Mouse (Mus musculus): Measurements from ENCODE around the gene Gm49673. TPM values are rescaled to one million over a fixed set of nuclear protein-coding genes. Genes with fewer than 3 reads are reported as not detected.
"Not testable (repeated sequence)": the region's sequence is repeated elsewhere in the genome, so short reads cannot be mapped to it uniquely, and the experiment has no call there.

Gm49673 gene
- polyA plus RNA-seq, 1 experiment from 2014 or later = not detected

- H3K4me3 ChIP-seq; H3K9ac ChIP-seq; H3K4me2 ChIP-seq; H3K27me3 ChIP-seq (replicated peaks); H3K9me3 ChIP-seq; H3K27ac ChIP-seq (replicated peaks); H3K4me1 ChIP-seq; ATAC-seq (ENCODE audit: extremely low read depth, insufficient number of reproducible peaks, low FRiP score, low TSS enrichment); H3K36me3 ChIP-seq: not testable (repeated sequence)
- WGBS = 68% methylated on average over 4 of the region's 18 CpGs
Measured at GRCm38 (mm10) chr17:8092537-8093526, 54.8 kb downstream of the Gm49673 start.

DNA sequence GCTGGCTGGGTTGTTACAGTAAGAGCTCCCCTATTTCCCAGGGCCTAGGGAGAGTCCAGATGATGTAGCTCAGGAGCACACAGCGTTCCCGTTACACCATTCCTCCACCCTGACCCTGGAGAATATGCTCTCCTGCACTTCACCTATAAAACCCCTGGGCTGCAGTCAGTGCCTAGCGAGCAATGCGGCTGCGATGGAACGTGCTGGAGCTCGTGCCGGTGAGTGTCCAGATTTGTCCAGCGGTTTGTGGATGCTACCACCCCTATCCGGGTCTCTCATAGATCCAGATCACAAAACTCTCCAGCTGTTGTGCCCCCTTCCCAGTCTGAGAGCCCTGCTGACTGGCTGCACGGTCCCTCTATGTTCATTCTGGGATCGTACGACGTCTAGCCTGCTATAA lies 56.3 kb downstream of the Gm49673 start:
- ATAC-seq (ENCODE audit: extremely low read depth, insufficient number of reproducible peaks, low FRiP score, low TSS enrichment); H3K27me3 ChIP-seq (replicated peaks): not testable (repeated sequence)
- 84% methylated on average over 14 of the region's 14 CpGs for WGBS

GRCm38 (mm10) chr17:8069847-8070246 lies 77.7 kb downstream of the Gm49673 start:
- not testable (repeated sequence) for H3K9ac ChIP-seq; H3K9me3 ChIP-seq; ATAC-seq (ENCODE audit: extremely low read depth, insufficient number of reproducible peaks, low FRiP score, low TSS enrichment); H3K4me1 ChIP-seq; H3K4me2 ChIP-seq; H3K27ac ChIP-seq (replicated peaks); H3K4me3 ChIP-seq; H3K27me3 ChIP-seq (replicated peaks); H3K36me3 ChIP-seq
- WGBS = 73% methylated on average over 2 of the region's 2 CpGs

More for the DNA sequence above, 56.3 kb downstream of the Gm49673 start:
- not testable (repeated sequence) for H3K9me3 ChIP-seq; H3K4me2 ChIP-seq; H3K4me3 ChIP-seq; H3K4me1 ChIP-seq; H3K9ac ChIP-seq; H3K27ac ChIP-seq (replicated peaks); H3K36me3 ChIP-seq

- H3K27ac ChIP-seq (replicated peaks); H3K4me1 ChIP-seq; H3K4me3 ChIP-seq; H3K36me3 ChIP-seq; H3K27me3 ChIP-seq (replicated peaks); H3K9ac ChIP-seq; H3K9me3 ChIP-seq; H3K4me2 ChIP-seq; ATAC-seq (ENCODE audit: extremely low read depth, insufficient number of reproducible peaks, low FRiP score, low TSS enrichment): not testable (repeated sequence)
- WGBS = 69% methylated on average over 2 of the region's 3 CpGs
Measured at GRCm38 (mm10) chr17:8056637-8057138, 90.9 kb downstream of the Gm49673 start.

- ATAC-seq (ENCODE audit: extremely low read depth, insufficient number of reproducible peaks, low FRiP score, low TSS enrichment); H3K9me3 ChIP-seq: not testable (repeated sequence)
Measured at GRCm38 (mm10) chr17:8055919-8056589, 91.5 kb downstream of the Gm49673 start.

DNA sequence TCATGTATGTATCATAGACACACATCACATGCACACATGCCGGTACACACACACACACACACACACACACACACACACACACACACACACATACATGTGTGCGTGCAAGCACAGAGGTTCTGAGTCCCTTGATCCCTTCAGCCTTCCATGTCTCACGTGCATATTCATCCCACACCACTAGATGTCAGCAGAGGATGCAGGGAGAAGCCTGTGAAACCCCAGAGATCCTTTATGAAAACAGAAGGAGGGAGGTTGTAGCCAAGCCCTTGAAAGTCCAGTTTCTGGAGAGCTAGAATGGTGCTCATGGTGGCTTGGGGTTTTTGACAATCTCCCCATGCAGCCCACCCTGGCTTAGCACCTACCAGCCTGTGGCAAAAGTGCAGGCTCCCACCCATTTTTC lies 96.3 kb downstream of the Gm49673 start:
- WGBS = 18% methylated on average over 3 of the region's 3 CpGs

More at GRCm38 (mm10) chr17:8055919-8056589, 91.5 kb downstream of the Gm49673 start:
- H3K4me2 ChIP-seq; H3K27me3 ChIP-seq (replicated peaks); H3K4me3 ChIP-seq; H3K27ac ChIP-seq (replicated peaks); H3K4me1 ChIP-seq; H3K9ac ChIP-seq; H3K36me3 ChIP-seq: not testable (repeated sequence)
- 64% methylated on average over 5 of the region's 6 CpGs for WGBS

DNA sequence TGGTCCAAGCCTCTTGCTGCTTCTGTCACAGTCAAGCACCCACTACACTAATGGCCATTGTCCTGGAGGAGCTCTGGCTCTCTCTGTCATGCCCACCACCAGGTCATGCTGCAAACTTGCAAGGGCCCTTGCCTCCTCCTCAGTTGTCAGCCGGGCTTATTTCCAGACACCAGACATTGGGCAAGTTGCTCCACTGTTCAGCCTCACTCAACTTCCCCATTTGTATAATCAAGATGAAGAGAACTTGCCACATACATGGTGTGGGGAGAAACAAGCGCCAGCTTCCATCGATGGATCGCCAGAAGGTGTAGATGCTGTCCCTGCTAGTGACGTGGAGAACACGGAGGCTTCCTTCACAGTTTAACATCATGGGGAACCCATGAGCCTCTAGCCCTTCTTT lies 97.4 kb downstream of the Gm49673 start:
- not testable (repeated sequence) for H3K36me3 ChIP-seq; H3K4me1 ChIP-seq; H3K27me3 ChIP-seq (replicated peaks); H3K9ac ChIP-seq; H3K9me3 ChIP-seq; H3K4me2 ChIP-seq; ATAC-seq (ENCODE audit: extremely low read depth, insufficient number of reproducible peaks, low FRiP score, low TSS enrichment); H3K27ac ChIP-seq (replicated peaks); H3K4me3 ChIP-seq
- 71% methylated on average over 5 of the region's 6 CpGs for WGBS

More for the DNA sequence above, 96.3 kb downstream of the Gm49673 start:
- H3K27me3 ChIP-seq (replicated peaks); H3K9ac ChIP-seq; H3K27ac ChIP-seq (replicated peaks); ATAC-seq (ENCODE audit: extremely low read depth, insufficient number of reproducible peaks, low FRiP score, low TSS enrichment); H3K4me3 ChIP-seq; H3K36me3 ChIP-seq; H3K9me3 ChIP-seq; H3K4me2 ChIP-seq; H3K4me1 ChIP-seq: not testable (repeated sequence)

GRCm38 (mm10) chr17:8046178-8046577 lies 101.4 kb downstream of the Gm49673 start:
- not testable (repeated sequence) for ATAC-seq (ENCODE audit: extremely low read depth, insufficient number of reproducible peaks, low FRiP score, low TSS enrichment)

DNA sequence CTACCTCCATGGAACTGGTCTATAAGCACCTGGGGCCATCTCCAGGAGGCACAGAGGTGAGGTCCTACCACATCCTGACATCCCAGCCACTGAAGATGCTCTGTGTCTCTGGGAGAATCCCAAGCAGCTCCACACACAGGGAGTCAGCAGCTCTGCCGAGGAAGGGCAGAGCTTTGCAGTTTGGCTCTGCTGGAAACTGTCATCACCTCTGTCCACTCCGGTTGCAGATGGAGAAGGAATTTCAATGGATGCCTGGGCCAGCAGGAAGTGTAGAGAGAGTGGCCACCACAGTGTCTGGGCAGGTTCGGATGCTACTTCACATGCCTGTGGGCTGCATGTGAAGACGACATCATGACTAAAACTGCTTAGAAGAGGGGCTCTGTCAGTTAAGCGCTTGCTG lies 106.4 kb downstream of the Gm49673 start:
- not testable (repeated sequence) for H3K4me2 ChIP-seq; H3K9me3 ChIP-seq; H3K4me3 ChIP-seq; H3K4me1 ChIP-seq; H3K36me3 ChIP-seq; H3K9ac ChIP-seq; H3K27me3 ChIP-seq (replicated peaks); ATAC-seq (ENCODE audit: extremely low read depth, insufficient number of reproducible peaks, low FRiP score, low TSS enrichment); H3K27ac ChIP-seq (replicated peaks)
- no CpG with 5 or more reads among the region's 5 CpGs for WGBS

More at GRCm38 (mm10) chr17:8046178-8046577, 101.4 kb downstream of the Gm49673 start:
- not testable (repeated sequence) for H3K9ac ChIP-seq; H3K27me3 ChIP-seq (replicated peaks); H3K9me3 ChIP-seq; H3K4me2 ChIP-seq; H3K4me3 ChIP-seq; H3K4me1 ChIP-seq; H3K27ac ChIP-seq (replicated peaks); H3K36me3 ChIP-seq
- 0% methylated on average over 2 of the region's 5 CpGs for WGBS

- no CpG with 5 or more reads among the region's 12 CpGs for WGBS
- H3K9ac ChIP-seq; H3K36me3 ChIP-seq; H3K27ac ChIP-seq (replicated peaks); H3K4me2 ChIP-seq; ATAC-seq (ENCODE audit: extremely low read depth, insufficient number of reproducible peaks, low FRiP score, low TSS enrichment); H3K27me3 ChIP-seq (replicated peaks); H3K4me1 ChIP-seq; H3K4me3 ChIP-seq; H3K9me3 ChIP-seq: not testable (repeated sequence)
Measured at GRCm38 (mm10) chr17:8039916-8040635, 107.5 kb downstream of the Gm49673 start.

DNA sequence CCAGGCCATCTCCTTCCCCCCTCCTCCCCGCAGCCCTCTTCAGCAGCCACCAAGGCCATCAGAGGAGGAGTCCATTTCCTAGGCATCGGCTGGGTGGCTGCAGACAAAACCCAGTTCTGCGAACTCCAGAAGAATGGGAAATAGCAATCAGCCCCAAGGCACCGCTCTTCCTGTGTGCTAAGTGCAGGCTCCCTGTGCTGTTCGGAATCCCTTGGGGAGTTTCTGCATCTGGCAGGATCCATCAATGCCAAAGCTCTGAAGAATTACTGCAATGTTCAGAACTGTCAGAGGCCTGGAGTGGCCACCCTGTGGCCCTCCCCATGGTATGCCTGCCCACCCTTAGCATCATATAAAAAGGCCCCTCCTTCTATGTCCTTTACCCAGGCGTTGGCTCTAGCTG lies 110.6 kb downstream of the Gm49673 start:
- H3K4me1 ChIP-seq; H3K4me3 ChIP-seq; H3K9me3 ChIP-seq; H3K27me3 ChIP-seq (replicated peaks); H3K4me2 ChIP-seq; H3K27ac ChIP-seq (replicated peaks); H3K36me3 ChIP-seq; ATAC-seq (ENCODE audit: extremely low read depth, insufficient number of reproducible peaks, low FRiP score, low TSS enrichment); H3K9ac ChIP-seq: not testable (repeated sequence)
- 40% methylated on average over 4 of the region's 6 CpGs for WGBS
